Comparison of ENCODE assay signal across 8 mouse cellular contexts in genomic region chr3:141862816-141863461, GRCm38 (mm10).
DNase-seq lines count a peak whose midpoint lies in the region; TF ChIP-seq lines count a peak whose summit lies in the region.

No protein-coding gene starts in this region.

- H3K9me3 ChIP-seq in hindbrain, embryonic 10.5 days, result no peaks in the 10 kb centered on the region

- TF ChIP-seq CTCF in gastrocnemius, adult 2 months (IDR thresholded peaks at IDR 0.05), result peak; percentile 74
- TF ChIP-seq CTCF in brain, embryonic 14.5 days (IDR thresholded peaks at IDR 0.05; ENCODE audit: borderline replicate concordance, extremely low read depth, insufficient read depth, insufficient read length), result peak; percentile 90
- TF ChIP-seq CTCF in embryonic fibroblast, embryonic 13.5 days (IDR thresholded peaks at IDR 0.05; ENCODE audit: borderline replicate concordance, insufficient read depth, low read length), result peak; percentile 35; the same call in 1 of the 2 replicates

- WGBS in hindbrain, embryonic 10.5 days, result 29% methylated on average over 13 of the region's 13 CpGs

- no peak for TF ChIP-seq POLR2A in brain, embryonic 14.5 days (IDR thresholded peaks at IDR 0.05; ENCODE audit: borderline replicate concordance, extremely low read depth, insufficient read depth, insufficient read length, poor library complexity, severe bottlenecking)
- no peak for TF ChIP-seq POLR2A in embryonic fibroblast, embryonic 13.5 days (IDR thresholded peaks at IDR 0.05; ENCODE audit: low read depth, low read length)

- no peaks in the 10 kb centered on the region for H3K27me3 ChIP-seq in hindbrain, embryonic 10.5 days (ENCODE audit: insufficient read depth, poor library complexity, severe bottlenecking)

- peak; percentile 33 for DNase-seq in gastrocnemius, adult 2 months
- no peak for DNase-seq in gastrocnemius, adult 8-10 months (ENCODE audit: low spot score in 2 of 2)
- peak; percentile 86 for DNase-seq in brain, embryonic 14.5 days (ENCODE audit: low read depth)
- peak; percentile 60 for DNase-seq in hindbrain, embryonic 10.5 days (ENCODE audit: low spot score)
- peak; percentile 12 for DNase-seq in layer of hippocampus, adult 9-10 months (ENCODE audit: low spot score)
- DNase-seq in lung, postnatal 36 days, result peak; percentile 47
- peak; percentile 62 to 77 for DNase-seq in right cerebral cortex, adult 2 months (ENCODE audit: low spot score in 2 of 2)

- no peak overlapping the region for H3K27ac ChIP-seq in gastrocnemius, adult 2 months
- H3K27ac ChIP-seq in embryonic fibroblast, embryonic 13.5 days (ENCODE audit: insufficient read depth, low read length), result no peak overlapping the region
- no peak overlapping the region for H3K27ac ChIP-seq in hindbrain, embryonic 10.5 days

- H3K4me3 ChIP-seq in gastrocnemius, adult 2 months, result peak overlapping the region; percentile 38; the same call in 1 of the 2 replicates
- no peak overlapping the region for H3K4me3 ChIP-seq in embryonic fibroblast, embryonic 13.5 days (ENCODE audit: insufficient read depth, low read length)
- H3K4me3 ChIP-seq in hindbrain, embryonic 10.5 days, result no peak overlapping the region

- intact Hi-C loops in gastrocnemius, adult 2 months (cut with DNase I), result loop anchor here (2.0 kb wide), 1 partner anchor 412 kb away; no protein-coding TSS in a partner anchor

- no peaks in the 10 kb centered on the region for H3K4me1 ChIP-seq in embryonic fibroblast, embryonic 13.5 days (ENCODE audit: control insufficient read depth, insufficient read depth, low read length)
- H3K4me1 ChIP-seq in hindbrain, embryonic 10.5 days (replicated peaks), result no peaks in the 10 kb centered on the region

- H3K36me3 ChIP-seq in hindbrain, embryonic 10.5 days, result 0 out of 2 replicates have a peak, but pooled peaks cover 5% of the 10 kb centered on the region

Comparison
In these comparisons a context has a peak if more than half of its experiments do, and no peak if none do; other contexts are left out.
1. DNase-seq: peak in gastrocnemius, adult 2 months (single experiment), brain, embryonic 14.5 days (single experiment), hindbrain, embryonic 10.5 days (single experiment), layer of hippocampus, adult 9-10 months (single experiment), lung, postnatal 36 days (single experiment) and right cerebral cortex, adult 2 months (2 of 2); none in gastrocnemius, adult 8-10 months (0 of 2).
2. CTCF ChIP-seq: peak in every context shown above with its lines; median percentile 90 in brain, embryonic 14.5 days; 74 in gastrocnemius, adult 2 months; 35 in embryonic fibroblast, embryonic 13.5 days.